Mouse (Mus musculus): ENCODE results near the gene Gja4.

DNA sequence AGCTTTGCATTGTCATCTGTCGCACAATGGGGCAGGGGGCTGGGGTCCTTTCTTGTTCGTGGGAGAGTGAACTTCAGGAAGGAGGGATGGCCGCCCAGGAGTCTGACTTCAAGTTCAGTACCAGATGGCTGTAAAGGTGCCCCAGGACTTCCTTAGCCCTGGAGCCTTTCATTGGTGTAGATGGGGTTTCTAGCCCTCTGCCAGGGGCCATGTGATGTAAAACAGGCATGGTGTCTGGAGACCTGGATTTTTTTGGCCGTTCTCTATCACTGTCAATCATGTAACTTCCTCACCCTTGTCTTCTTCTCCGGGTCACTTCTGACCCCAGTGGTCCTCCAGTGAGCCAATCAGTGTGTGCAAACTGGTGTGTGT is 49.7 kb downstream of the Gja4 start:
- TF ChIP-seq POLR2A (IDR thresholded peaks at IDR 0.05; ENCODE audit: low read depth, low read length): no peak
- no peak for TF ChIP-seq CTCF (IDR thresholded peaks at IDR 0.05; ENCODE audit: extremely low read depth, insufficient read depth, insufficient read length, insufficient replicate concordance)

Measured in spleen, adult 2 months (tissue).